Mouse (Mus musculus) forebrain, embryonic 14.5 days (tissue): ENCODE measurements around the gene Zfp273. TPM values are rescaled to one million over a fixed set of nuclear protein-coding genes. Genes with fewer than 3 reads are reported as not detected.
"Not testable (repeated sequence)": the region's sequence is repeated elsewhere in the genome, so short reads cannot be mapped to it uniquely, and the experiment has no call there.

Experiments used
- ATAC-seq: fragments of 200-750 bp; cut with Nextera tagmentation; 2 replicates; pipeline ENCODE4 v1.8.0; 2017; ENCODE audit warnings: mild to moderate bottlenecking, moderate library complexity
- DNase-seq: peaks from one replicate; pipeline ENCODE4 v3.0.0-alpha.2; 2015; ENCODE audit warnings: low spot score
- H3K27ac ChIP-seq: fragments of 300-500 bp; sonication (generic); 2 replicates; pipeline ENCODE4 v1.5.1; 2014; ENCODE audit warnings: low read depth, mild to moderate bottlenecking, control low read depth, low read length, moderate library complexity
- H3K27me3 ChIP-seq: fragments of 300-500 bp; sonication (generic); replicated peaks from 2 replicates; pipeline ENCODE4 v1.6.1; 2014; ENCODE audit warnings: low read length, control low read depth, mixed read lengths; ENCODE audit not compliant: control insufficient read depth, insufficient read depth
- H3K36me3 ChIP-seq: fragments of 300-500 bp; sonication (generic); 2 replicates; pipeline ENCODE4 v1.6.1; 2014; ENCODE audit warnings: low read length, control low read depth; ENCODE audit not compliant: control insufficient read depth, insufficient read depth
- H3K4me1 ChIP-seq: fragments of 300-500 bp; sonication (generic); 2 replicates; pipeline ENCODE4 v1.6.1; 2014; ENCODE audit warnings: antibody characterized with exemption, low read length, control low read depth; ENCODE audit not compliant: control insufficient read depth, insufficient read depth
- H3K4me2 ChIP-seq: fragments of 300-500 bp; sonication (generic); 2 replicates; pipeline ENCODE4 v1.6.1; 2014; ENCODE audit warnings: mild to moderate bottlenecking, control low read depth, low read length
- H3K4me3 ChIP-seq: fragments of 300-500 bp; sonication (generic); 2 replicates; pipeline ENCODE4 v1.5.1; 2014; ENCODE audit warnings: low read depth, low read length, control low read depth
- H3K9ac ChIP-seq: fragments of 300-500 bp; sonication (generic); 2 replicates; pipeline ENCODE4 v1.6.1; 2014; ENCODE audit warnings: mild to moderate bottlenecking, low read length, control low read depth, moderate library complexity
- H3K9me3 ChIP-seq: fragments of 300-500 bp; sonication (generic); replicated peaks from 2 replicates; pipeline ENCODE4 v1.6.1; 2016; ENCODE audit warnings: low read length, control low read depth, mixed read lengths; ENCODE audit not compliant: control insufficient read depth
- WGBS: fragments of 180-500 bp; shearing (Covaris S2); extraction: QIAGEN DNeasy Blood & Tissue Kit; methylation state at CpG from one replicate; pipeline ENCODE4 v1.1.7; 2014; 5-methylcytosine and 5-hydroxymethylcytosine counted together
- polyA plus RNA-seq: library from polyadenylated mRNA; unstranded; fragments of >200 nt; fragmentation: Nextera tagmentation; extraction: Ambion mirVana; gene quantifications from 2 replicates; pipeline ENCODE4 v1.2.1, GENCODE M21; 2014

Gene Zfp273
- polyA plus RNA-seq, 1 experiment from 2014 or later, result 14.0 TPM

DNA sequence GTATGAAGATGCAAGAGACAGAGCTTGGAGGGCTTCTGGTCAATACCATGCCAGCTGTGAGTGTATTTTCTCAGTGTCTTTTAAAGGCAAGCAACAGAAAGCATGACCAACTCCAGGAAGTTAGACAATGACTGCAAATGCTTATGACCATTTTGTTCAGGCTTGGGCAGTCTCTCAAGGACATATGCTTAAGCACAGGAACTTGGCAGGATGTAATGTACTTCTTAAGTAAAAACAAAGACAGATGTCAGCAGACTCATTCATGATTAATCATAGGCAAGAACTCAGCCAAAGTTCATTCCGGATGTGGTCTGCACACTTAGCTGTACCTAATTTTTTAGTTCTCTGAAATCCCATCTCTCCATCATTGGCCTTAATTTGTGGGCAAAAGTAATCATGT is 5.1 kb downstream of the Zfp273 start:
- WGBS, result 95% methylated on average over 1 of the region's 1 CpGs
- no peak overlapping the region for H3K27ac ChIP-seq
- no peak overlapping the region for H3K4me3 ChIP-seq
- no peak for ATAC-seq
- H3K9me3 ChIP-seq, result peaks cover 12% of the 10 kb centered on the region
- peaks cover 7% of the 10 kb centered on the region; the same call in 1 of the 2 replicates for H3K36me3 ChIP-seq
- H3K9ac ChIP-seq, result no peak overlapping the region
- H3K4me1 ChIP-seq, result no peaks in the 10 kb centered on the region
- DNase-seq, result no peak
- H3K27me3 ChIP-seq, result no peaks in the 10 kb centered on the region
- no peak overlapping the region for H3K4me2 ChIP-seq

DNA sequence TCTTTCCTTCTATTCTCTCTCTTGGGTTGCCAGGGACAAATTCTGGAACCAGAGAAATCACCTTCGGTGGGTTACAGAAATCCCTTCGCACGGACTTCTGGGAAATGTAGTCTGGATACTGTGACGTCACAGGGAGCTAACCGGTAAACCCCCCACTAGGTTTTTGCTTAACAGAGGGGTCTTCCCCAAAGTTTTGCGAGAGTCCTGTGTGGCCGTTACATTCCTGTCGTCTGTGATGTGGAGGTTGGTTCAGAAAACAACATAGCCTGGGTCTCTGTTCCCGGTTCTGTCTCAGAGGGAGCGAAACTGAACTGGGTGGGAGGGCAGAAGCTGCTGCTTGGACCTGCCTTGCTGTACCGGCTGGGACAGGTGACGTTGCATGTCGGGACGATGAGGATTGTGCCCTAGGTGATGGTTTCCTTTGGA is 17.4 kb downstream of the Zfp273 start, which contains the start of gene Gm10037:
Gene Gm10037 (plus strand): TSS at position 196 of the 426 bp plus-strand sequence.
- H3K27ac ChIP-seq, result no peak within 1 kb of the TSS
- DNase-seq (peak; percentile 92), ATAC-seq (peak; percentile 85)
- peaks cover 8% of the 10 kb centered on the region for H3K36me3 ChIP-seq
- H3K4me1 ChIP-seq, result no peaks in the 10 kb centered on the region
- peak within 1 kb of the TSS; percentile 67 for H3K9ac ChIP-seq
- 2% methylated on average over 14 of the region's 14 CpGs for WGBS
- peak within 1 kb of the TSS; percentile 67 for H3K4me2 ChIP-seq
- peaks cover 7% of the 10 kb centered on the region; the same call in 1 of the 2 replicates for H3K9me3 ChIP-seq
- H3K27me3 ChIP-seq, result no peaks in the 10 kb centered on the region
- H3K4me3 ChIP-seq, result peak within 1 kb of the TSS; percentile 49

DNA sequence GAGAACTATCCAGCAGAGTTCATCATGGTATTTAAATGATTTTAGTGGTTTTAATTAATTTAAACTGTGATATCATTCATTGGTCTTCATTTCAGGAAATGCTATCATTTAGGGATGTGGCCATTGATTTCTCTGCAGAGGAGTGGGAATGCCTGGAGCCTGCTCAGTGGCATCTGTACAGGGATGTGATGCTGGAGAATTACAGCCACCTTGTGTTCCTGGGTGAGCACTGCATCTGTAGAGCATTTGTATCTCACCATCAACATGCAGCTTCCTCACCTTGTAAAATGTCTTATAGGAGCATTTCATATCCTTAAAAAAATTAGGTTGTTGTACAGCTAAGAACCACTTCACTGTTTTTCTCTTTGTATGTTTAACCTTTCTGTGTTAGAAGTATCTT is 19.6 kb downstream of the Zfp273 start:
- H3K4me1 ChIP-seq, H3K27me3 ChIP-seq, H3K9me3 ChIP-seq, H3K4me2 ChIP-seq, H3K9ac ChIP-seq, DNase-seq, H3K36me3 ChIP-seq, H3K27ac ChIP-seq, H3K4me3 ChIP-seq, ATAC-seq: not testable (repeated sequence)

DNA sequence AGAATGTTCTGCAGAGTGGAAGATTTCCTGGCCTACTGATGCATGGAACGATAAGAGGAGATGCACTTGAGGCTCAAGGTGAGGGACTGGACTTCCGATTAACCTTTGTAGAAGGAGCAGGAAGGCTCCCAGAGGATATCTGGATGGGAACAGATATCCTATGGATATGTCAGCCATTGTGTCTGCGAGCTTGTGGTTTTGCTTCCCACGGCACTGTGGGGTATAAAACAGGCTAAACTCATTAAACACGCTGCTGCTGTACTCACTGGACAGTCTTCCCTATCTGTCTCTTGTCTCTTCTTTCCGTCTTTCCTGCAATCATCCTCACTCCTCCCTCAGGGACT is 30.2 kb downstream of the Zfp273 start:
- no peaks in the 10 kb centered on the region for H3K27me3 ChIP-seq
- peak overlapping the region; percentile 50 for H3K4me2 ChIP-seq
- ATAC-seq (peak; percentile 29; the same call in 1 of the 2 replicates), DNase-seq (no peak)
- H3K9ac ChIP-seq, result peak overlapping the region; percentile 44; the same call in 1 of the 2 replicates
- no peaks in the 10 kb centered on the region for H3K36me3 ChIP-seq
- WGBS, result 41% methylated on average over 6 of the region's 6 CpGs
- no peaks in the 10 kb centered on the region for H3K9me3 ChIP-seq
- no peaks in the 10 kb centered on the region for H3K4me1 ChIP-seq
- no peak overlapping the region for H3K27ac ChIP-seq
- peak overlapping the region; percentile 28; the same call in 1 of the 2 replicates for H3K4me3 ChIP-seq

DNA sequence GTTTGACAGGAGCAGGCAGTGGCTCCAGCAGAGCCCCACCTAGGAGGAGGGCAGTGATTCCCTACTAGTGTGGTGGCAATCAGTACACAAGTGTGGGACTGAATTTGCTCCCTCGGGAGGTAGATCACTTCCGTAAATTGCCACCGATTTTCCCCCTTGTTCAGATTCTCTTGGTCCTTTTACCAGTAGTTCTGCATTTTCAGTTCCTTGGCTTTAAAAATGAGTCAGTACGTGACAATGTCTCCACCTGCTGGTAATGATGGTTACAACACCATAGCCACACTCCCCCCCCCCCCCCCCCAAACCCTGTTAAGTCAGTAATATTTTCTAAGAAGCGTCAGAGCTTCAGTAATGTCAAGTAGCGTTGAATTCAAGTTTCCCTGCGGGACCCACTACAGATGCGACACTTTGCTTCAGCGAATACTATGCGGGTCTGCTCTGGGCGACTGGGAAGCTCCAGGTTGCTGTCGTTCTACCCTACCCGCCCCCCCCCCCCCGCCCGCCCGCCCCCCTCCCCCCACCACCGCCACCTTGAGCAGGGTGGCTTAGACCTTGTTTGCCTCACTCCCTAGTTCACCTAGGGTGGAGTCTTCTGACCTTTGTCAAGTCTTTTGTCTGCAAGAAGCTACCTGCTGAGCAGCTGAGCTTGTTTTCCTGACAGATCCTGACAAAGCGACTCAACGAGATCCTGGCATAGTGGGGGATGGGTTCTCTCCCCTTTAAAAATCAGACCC is 30.7 kb downstream of the Zfp273 start:
- H3K9me3 ChIP-seq, result no peaks in the 10 kb centered on the region
- DNase-seq, result peak; percentile 85
- no peaks in the 10 kb centered on the region for H3K4me1 ChIP-seq
- peak overlapping the region; percentile 28 for H3K4me3 ChIP-seq
- peak overlapping the region; percentile 50 for H3K4me2 ChIP-seq
- WGBS, result 2% methylated on average over 15 of the region's 19 CpGs
- ATAC-seq, result peak; percentile 85
- peak overlapping the region; percentile 45; the same call in 1 of the 2 replicates for H3K9ac ChIP-seq
- no peaks in the 10 kb centered on the region for H3K36me3 ChIP-seq
- H3K27me3 ChIP-seq, result no peaks in the 10 kb centered on the region
- no peak overlapping the region for H3K27ac ChIP-seq

DNA sequence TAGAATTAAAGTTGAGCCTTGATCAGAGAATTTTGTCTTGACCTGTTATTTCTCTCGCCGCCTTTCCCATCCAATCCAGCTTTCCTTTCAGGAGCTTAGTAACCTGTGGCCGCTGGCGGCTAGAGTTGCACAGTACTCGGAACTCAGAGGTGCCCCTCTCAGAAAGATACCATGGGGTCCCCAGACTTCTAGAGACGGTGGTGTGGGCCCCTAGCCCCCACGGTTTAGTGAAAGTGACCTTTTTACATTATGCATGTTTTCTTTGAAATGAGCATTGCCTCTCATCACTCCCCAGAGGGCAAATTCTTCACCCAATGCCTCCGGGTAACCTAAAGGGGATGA is 31.3 kb downstream of the Zfp273 start:
- no peak for DNase-seq
- Histone ChIP-seq H3K4me1 (no peaks in the 10 kb centered on the region), H3K27me3 (no peaks in the 10 kb centered on the region), H3K36me3 (no peaks in the 10 kb centered on the region), H3K27ac (no peak overlapping the region), H3K4me3 (peak overlapping the region; percentile 28), H3K4me2 (peak overlapping the region; percentile 50), H3K9ac (peak overlapping the region; percentile 45; the same call in 1 of the 2 replicates), H3K9me3 (no peaks in the 10 kb centered on the region)
- 14% methylated on average over 8 of the region's 8 CpGs for WGBS
- ATAC-seq, result peak; percentile 55

DNA sequence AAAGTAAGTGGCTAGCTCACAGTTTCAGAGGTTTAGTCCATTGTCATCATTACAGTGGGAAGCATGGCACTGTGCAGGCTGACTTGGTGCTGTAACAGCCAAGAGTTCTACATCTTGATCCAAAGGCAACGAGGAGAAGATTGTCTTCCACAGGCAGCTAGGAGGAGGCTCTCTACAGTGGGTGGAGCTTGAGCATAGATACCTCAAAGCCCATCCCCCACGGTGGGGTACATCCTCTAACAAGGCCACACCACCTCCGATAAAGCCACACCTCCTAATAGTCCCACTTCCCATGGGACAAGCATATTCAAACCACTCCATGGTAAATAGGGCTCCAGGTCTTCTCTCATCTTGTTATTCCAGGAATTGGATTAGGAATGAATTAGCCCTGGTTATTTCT is 36.8 kb downstream of the Zfp273 start:
- H3K27ac ChIP-seq, result no peak overlapping the region
- ATAC-seq (no peak), DNase-seq (no peak)
- H3K4me3 ChIP-seq, result no peak overlapping the region
- H3K9ac ChIP-seq, result no peak overlapping the region
- H3K4me2 ChIP-seq, result no peak overlapping the region
- H3K27me3 ChIP-seq, result no peaks in the 10 kb centered on the region
- H3K36me3 ChIP-seq, result no peaks in the 10 kb centered on the region
- no peaks in the 10 kb centered on the region for H3K4me1 ChIP-seq
- H3K9me3 ChIP-seq, result no peaks in the 10 kb centered on the region
- 85% methylated on average over 3 of the region's 3 CpGs for WGBS

DNA sequence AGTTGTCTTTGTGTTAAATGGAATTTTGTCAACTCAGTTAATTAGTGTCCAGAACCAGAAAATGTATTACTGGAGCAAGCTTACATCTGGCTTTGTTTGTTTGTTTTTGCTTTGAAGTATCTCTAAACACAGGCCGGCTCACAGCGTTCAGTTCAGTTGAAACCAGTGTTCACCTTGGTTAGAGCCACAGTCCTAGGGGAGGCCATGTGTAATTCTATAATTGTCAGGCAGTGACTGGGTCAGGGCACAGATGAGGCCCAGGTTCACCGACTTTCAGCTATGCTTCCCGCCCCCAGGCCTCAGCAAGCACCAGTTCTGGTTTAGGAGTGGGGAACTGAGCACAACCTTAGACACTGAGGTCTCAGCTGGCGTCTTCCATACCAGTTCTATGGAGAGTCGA is 39.6 kb downstream of the Zfp273 start:
- Histone ChIP-seq H3K27ac (no peak overlapping the region), H3K9ac (no peak overlapping the region), H3K27me3 (no peaks in the 10 kb centered on the region), H3K9me3 (no peaks in the 10 kb centered on the region), H3K36me3 (no peaks in the 10 kb centered on the region), H3K4me1 (no peaks in the 10 kb centered on the region), H3K4me2 (no peak overlapping the region), H3K4me3 (no peak overlapping the region)
- 90% methylated on average over 6 of the region's 6 CpGs for WGBS
- no peak for ATAC-seq
- DNase-seq, result no peak

DNA sequence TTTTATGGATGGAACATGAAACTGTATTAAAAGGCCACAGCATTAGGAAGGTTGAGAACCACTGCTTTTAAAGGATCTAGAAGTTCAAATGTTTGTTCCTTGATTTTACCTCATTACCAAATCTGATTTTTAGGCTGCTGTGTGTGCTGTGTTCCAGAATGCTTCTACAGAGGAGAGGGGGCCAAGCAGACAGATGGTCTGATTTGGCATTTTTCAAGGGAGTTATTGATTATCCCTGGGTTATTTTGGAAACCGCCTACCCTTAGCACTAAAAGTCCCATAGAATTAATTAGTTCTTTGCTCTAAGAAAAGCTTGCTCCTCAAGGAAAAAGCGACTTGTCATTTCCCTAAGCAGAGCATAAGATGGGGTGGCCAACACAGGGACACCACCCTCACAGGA is 40.4 kb downstream of the Zfp273 start:
- H3K4me3 ChIP-seq, result no peak overlapping the region
- H3K9me3 ChIP-seq, result no peaks in the 10 kb centered on the region
- ATAC-seq, result no peak
- 75% methylated on average over 2 of the region's 2 CpGs for WGBS
- no peak overlapping the region for H3K27ac ChIP-seq
- H3K4me2 ChIP-seq, result no peak overlapping the region
- no peaks in the 10 kb centered on the region for H3K36me3 ChIP-seq
- no peak overlapping the region for H3K9ac ChIP-seq
- DNase-seq, result no peak
- H3K4me1 ChIP-seq, result no peaks in the 10 kb centered on the region
- H3K27me3 ChIP-seq, result no peaks in the 10 kb centered on the region
